Mouse (Mus musculus): ENCODE results near the gene Agpat2. TPM values are rescaled to one million over a fixed set of nuclear protein-coding genes. Genes with fewer than 3 reads are reported as not detected.

Agpat2 gene
- polyA plus RNA-seq, 1 experiment: 31.3 TPM

DNA sequence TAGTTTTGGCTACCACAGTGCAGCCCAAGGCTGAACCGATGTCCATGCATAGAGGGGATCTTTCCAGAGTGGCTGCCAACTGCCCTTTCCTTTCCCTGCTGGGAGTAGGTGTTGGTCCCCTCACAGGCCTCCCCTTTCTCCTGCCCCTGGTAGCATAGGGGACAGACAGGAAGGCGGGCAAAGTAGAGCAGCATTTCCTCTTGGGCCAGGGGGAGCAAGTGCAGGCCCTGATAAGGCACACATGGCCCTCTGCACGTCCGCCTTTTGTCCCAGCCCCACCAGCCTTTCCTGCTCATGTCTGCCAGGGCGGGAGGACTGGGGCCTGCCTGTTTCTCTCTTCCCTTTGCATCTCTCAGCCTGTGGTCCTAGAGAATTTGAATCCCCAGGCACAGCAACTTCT, 32.4 kb downstream of the Agpat2 start:
- no peak overlapping the region for H3ac ChIP-seq (ENCODE audit: control insufficient read depth, insufficient read length)
- H3K4me2 ChIP-seq (ENCODE audit: low read depth): no peak overlapping the region
- H3K79me2 ChIP-seq (ENCODE audit: control insufficient read depth, insufficient read depth): no peaks in the 10 kb centered on the region
- peaks cover 11% of the 10 kb centered on the region for H3K27me3 ChIP-seq (ENCODE audit: control insufficient read depth, insufficient read depth, insufficient read length)
- TF ChIP-seq USF1 (IDR thresholded peaks at IDR 0.05; ENCODE audit: low read depth): no peak
- TF ChIP-seq TCF12 (IDR thresholded peaks at IDR 0.05; ENCODE audit: insufficient read depth, poor library complexity, severe bottlenecking): no peak
- TF ChIP-seq POLR2AphosphoS2 (IDR thresholded peaks at IDR 0.05; ENCODE audit: insufficient read length, low read depth): no peak
- no peak for TF ChIP-seq MAX (IDR thresholded peaks at IDR 0.05; ENCODE audit: low read depth)
- TF ChIP-seq MYOG (IDR thresholded peaks at IDR 0.05; ENCODE audit: control insufficient read depth in 1 of 3, insufficient read depth in 1 of 3, insufficient read length in 2 of 3, low read depth in 2 of 3): no peak
- TF ChIP-seq SRF (IDR thresholded peaks at IDR 0.05; ENCODE audit: control insufficient read depth, insufficient read length, low read depth): no peak
- no peak for TF ChIP-seq MYOD1 (IDR thresholded peaks at IDR 0.05; ENCODE audit: control insufficient read depth in 1 of 3, insufficient read length in 2 of 3, low read depth in 2 of 3)
- no peak for TF ChIP-seq CEBPB (IDR thresholded peaks at IDR 0.05; ENCODE audit: insufficient read depth, poor library complexity, severe bottlenecking)
- TF ChIP-seq TCF3 (IDR thresholded peaks at IDR 0.05; ENCODE audit: insufficient read length, low read depth): no peak
- TF ChIP-seq E2F4 (IDR thresholded peaks at IDR 0.05; ENCODE audit: insufficient read depth): no peak
- TF ChIP-seq POLR2A (IDR thresholded peaks at IDR 0.05; ENCODE audit: insufficient read length, low read depth): no peak
- TF ChIP-seq REST (IDR thresholded peaks at IDR 0.05; ENCODE audit: insufficient read depth, insufficient read length): no peak
- H3K36me3 ChIP-seq (ENCODE audit: control insufficient read depth, insufficient read depth): no peaks in the 10 kb centered on the region
- no peak overlapping the region for H3K4me3 ChIP-seq

DNA sequence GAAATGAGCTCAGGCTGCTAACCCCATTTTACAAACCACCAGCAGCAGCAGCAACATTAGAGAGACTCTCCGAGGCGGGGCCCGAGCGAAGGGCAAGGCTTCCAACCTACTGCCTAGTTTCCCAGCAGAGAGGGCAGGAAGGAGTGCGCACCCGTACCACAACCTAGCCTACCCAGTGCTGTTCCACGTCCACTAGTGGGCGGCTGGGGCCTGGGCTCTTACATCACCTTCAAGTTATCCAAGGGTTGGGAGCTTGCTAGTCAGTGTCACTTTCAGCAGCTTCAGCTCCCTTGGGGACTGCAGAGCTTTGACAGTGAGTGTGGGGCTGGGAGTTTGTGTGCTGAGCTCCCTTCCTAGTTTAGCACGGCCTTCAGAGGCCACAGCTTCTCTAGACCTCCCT, 32.8 kb downstream of the Agpat2 start:
- Histone ChIP-seq H3ac (ENCODE audit: control insufficient read depth, insufficient read length) (no peak overlapping the region), H3K79me2 (ENCODE audit: control insufficient read depth, insufficient read depth) (no peaks in the 10 kb centered on the region), H3K27me3 (ENCODE audit: control insufficient read depth, insufficient read depth, insufficient read length) (peaks cover 11% of the 10 kb centered on the region), H3K36me3 (ENCODE audit: control insufficient read depth, insufficient read depth) (no peaks in the 10 kb centered on the region), H3K4me2 (ENCODE audit: low read depth) (no peak overlapping the region), H3K4me3 (no peak overlapping the region)
- TF ChIP-seq MYOD1 (IDR thresholded peaks at IDR 0.05; ENCODE audit: control insufficient read depth in 1 of 3, insufficient read length in 2 of 3, low read depth in 2 of 3) (no peak), E2F4 (IDR thresholded peaks at IDR 0.05; ENCODE audit: insufficient read depth) (no peak)

DNA sequence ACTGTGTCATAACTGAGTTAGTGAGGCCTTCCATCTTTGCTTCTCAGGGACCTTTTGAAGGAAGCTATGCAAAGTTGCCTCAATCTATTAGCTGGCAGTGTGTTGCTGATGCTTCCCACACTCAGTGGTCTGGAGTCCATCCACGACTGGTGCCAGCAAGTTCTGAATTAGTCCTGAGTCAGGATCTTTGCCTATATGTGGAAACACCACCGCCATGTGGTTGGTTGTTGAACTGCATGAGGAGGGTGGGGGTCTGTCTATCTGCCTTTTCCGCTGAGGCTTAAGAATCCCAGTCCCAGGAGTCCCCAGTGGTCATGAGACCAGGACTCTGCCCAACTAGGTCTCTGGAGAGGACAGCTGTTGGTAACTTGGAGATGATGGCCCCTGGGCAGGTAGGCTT, 34.2 kb downstream of the Agpat2 start:
- peaks cover 11% of the 10 kb centered on the region for H3K27me3 ChIP-seq (ENCODE audit: control insufficient read depth, insufficient read depth, insufficient read length)
- H3K36me3 ChIP-seq (ENCODE audit: control insufficient read depth, insufficient read depth): no peaks in the 10 kb centered on the region
- TF ChIP-seq REST (IDR thresholded peaks at IDR 0.05; ENCODE audit: insufficient read depth, insufficient read length): no peak
- H3K4me3 ChIP-seq: no peak overlapping the region
- no peak overlapping the region for H3K4me2 ChIP-seq (ENCODE audit: low read depth)
- no peak overlapping the region for H3ac ChIP-seq (ENCODE audit: control insufficient read depth, insufficient read length)
- H3K79me2 ChIP-seq (ENCODE audit: control insufficient read depth, insufficient read depth): no peaks in the 10 kb centered on the region

DNA sequence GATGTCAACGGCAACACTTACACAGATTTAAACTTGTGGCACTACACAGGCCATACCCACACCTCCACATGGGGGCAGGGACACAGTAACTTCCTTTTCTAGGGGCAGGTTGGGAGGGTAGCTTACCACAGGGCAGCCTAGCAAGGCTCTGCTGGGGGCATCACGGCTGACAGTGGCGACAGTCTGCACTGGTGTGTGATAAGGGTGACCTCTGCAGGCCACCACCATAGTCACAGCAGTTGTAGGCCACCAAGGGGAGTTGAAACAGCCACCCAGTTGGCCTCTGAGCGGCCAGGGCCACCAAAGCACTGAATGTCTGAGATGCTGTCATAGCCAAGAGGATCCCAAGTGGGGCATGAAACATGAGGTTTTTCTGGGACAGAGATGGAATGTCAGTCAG, 38.0 kb downstream of the Agpat2 start:
- Histone ChIP-seq H3K36me3 (ENCODE audit: control insufficient read depth, insufficient read depth) (no peaks in the 10 kb centered on the region), H3K4me3 (no peak overlapping the region), H3K27me3 (ENCODE audit: control insufficient read depth, insufficient read depth, insufficient read length) (peaks cover 17% of the 10 kb centered on the region), H3K4me2 (ENCODE audit: low read depth) (no peak overlapping the region), H3ac (ENCODE audit: control insufficient read depth, insufficient read length) (no peak overlapping the region), H3K79me2 (ENCODE audit: control insufficient read depth, insufficient read depth) (no peaks in the 10 kb centered on the region)
- no peak for TF ChIP-seq MYOG (IDR thresholded peaks at IDR 0.05; ENCODE audit: control insufficient read depth in 1 of 3, insufficient read depth in 1 of 3, insufficient read length in 2 of 3, low read depth in 2 of 3)
- TF ChIP-seq CEBPB (IDR thresholded peaks at IDR 0.05; ENCODE audit: insufficient read depth, poor library complexity, severe bottlenecking): no peak
- no peak for TF ChIP-seq POLR2AphosphoS2 (IDR thresholded peaks at IDR 0.05; ENCODE audit: insufficient read length, low read depth)
- no peak for TF ChIP-seq USF1 (IDR thresholded peaks at IDR 0.05; ENCODE audit: low read depth)
- TF ChIP-seq TCF3 (IDR thresholded peaks at IDR 0.05; ENCODE audit: insufficient read length, low read depth): no peak
- no peak for TF ChIP-seq MAX (IDR thresholded peaks at IDR 0.05; ENCODE audit: low read depth)
- TF ChIP-seq MYOD1 (IDR thresholded peaks at IDR 0.05; ENCODE audit: control insufficient read depth in 1 of 3, insufficient read length in 2 of 3, low read depth in 2 of 3): peak in 1 of 3 experiments; percentile 2

DNA sequence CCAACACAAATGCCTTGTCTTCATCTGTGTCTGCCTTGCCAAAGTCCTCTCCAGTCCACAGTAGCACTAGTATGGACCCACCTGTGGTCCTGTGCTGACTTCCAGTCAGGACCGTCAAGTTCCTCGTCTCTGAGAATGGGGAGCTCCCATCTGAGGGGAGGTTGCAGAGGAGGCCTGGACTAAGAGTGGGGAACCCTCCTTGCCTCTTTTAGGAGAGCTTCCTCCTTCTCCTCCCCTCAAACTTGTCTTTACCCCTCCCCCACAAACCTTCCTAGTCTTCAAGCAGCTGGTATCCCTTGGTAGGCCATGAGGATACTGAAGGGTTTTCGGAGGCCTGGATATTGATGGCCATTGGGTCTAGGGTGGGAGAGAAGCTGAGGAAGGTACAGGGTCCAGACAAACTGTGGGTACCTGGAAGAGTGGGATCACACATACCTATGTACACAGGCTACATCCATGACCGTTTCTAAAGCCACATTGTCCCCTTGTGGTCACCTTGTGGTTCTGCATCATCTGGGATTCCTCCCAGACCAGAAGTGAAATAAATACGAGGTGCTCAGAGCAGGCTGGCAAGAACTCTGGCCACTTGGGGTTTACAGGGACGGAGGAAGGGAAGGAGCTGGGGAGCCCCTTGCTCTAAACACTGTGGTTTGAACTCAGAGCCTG, 42.7 kb downstream of the Agpat2 start:
- Histone ChIP-seq H3ac (ENCODE audit: control insufficient read depth, insufficient read length) (no peak overlapping the region), H3K79me2 (ENCODE audit: control insufficient read depth, insufficient read depth) (no peaks in the 10 kb centered on the region), H3K27me3 (ENCODE audit: control insufficient read depth, insufficient read depth, insufficient read length) (peaks cover 7% of the 10 kb centered on the region), H3K36me3 (ENCODE audit: control insufficient read depth, insufficient read depth) (no peaks in the 10 kb centered on the region), H3K4me2 (ENCODE audit: low read depth) (peak overlapping the region; percentile 35), H3K4me3 (no peak overlapping the region)
- no peak for TF ChIP-seq MYOG (IDR thresholded peaks at IDR 0.05; ENCODE audit: control insufficient read depth in 1 of 3, insufficient read depth in 1 of 3, insufficient read length in 2 of 3, low read depth in 2 of 3)

DNA sequence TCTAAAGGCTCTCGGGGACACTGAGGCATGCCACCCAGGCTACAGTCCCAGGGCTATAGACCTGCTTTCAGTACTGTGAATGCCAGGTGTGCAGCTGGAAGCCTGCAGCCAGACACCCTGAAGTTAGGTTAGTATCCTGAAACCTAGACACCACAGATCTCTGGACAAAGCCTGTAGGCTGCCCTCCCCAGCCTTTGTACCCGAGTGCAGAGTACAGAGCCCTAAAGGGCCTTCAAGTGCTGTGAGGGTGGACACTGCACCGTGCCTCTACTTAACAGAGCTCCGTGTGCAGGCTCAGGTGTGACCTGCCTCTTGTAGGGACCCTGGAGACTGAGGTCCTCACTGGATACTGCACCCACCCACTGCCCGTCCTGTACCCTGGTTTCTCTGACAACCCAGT, 43.7 kb downstream of the Agpat2 start:
- peaks cover 7% of the 10 kb centered on the region for H3K27me3 ChIP-seq (ENCODE audit: control insufficient read depth, insufficient read depth, insufficient read length)

More for the DNA sequence above, 43.7 kb downstream of the Agpat2 start:
- Histone ChIP-seq H3K4me2 (ENCODE audit: low read depth) (no peak overlapping the region), H3K36me3 (ENCODE audit: control insufficient read depth, insufficient read depth) (no peaks in the 10 kb centered on the region), H3ac (ENCODE audit: control insufficient read depth, insufficient read length) (no peak overlapping the region), H3K79me2 (ENCODE audit: control insufficient read depth, insufficient read depth) (no peaks in the 10 kb centered on the region), H3K4me3 (no peak overlapping the region)
- TF ChIP-seq CEBPB (IDR thresholded peaks at IDR 0.05; ENCODE audit: insufficient read depth, poor library complexity, severe bottlenecking): no peak
